Mouse (Mus musculus) WW6 (cell line): ENCODE results near the gene Ppp4r1.

Experiments
- DNase-seq: peaks from one replicate; pipeline ENCODE4 v3.0.0-alpha.2; 2013; ENCODE audit warnings: low read depth, low spot score

The Ppp4r1 gene

DNA sequence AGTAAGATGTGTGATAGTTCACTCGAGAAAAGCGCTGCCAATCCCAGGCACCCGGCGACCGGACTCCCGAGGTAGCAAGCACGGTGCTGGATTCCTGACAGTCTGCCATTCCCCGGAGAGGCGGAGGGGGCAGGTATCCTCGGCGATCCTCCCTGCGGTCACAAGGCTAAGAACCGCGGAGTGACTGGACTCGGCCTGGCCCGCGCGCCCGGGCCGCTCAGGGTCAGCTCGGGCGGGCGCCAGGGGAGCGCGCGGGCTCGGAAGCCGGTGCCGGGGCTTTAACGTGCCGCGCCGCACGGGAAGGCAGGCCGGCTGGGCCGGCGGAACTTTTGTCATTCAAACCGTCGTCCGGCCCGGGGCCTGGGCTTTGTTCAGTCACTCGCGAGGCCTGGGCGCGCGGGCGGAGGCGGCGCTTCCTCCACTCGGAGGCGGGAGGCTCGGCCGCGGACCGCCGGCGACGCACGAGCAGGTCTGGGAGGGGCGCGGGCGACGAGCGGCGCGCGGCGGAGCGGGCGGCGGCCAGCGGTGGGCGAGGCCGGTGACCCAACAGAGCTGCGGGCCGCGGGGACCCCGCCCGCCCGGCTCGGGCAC lies at the start of gene Ppp4r1:
Ppp4r1 (plus strand) TSS at position 23 of the 591 bp plus-strand sequence.
- DNase-seq, result no peak

DNA sequence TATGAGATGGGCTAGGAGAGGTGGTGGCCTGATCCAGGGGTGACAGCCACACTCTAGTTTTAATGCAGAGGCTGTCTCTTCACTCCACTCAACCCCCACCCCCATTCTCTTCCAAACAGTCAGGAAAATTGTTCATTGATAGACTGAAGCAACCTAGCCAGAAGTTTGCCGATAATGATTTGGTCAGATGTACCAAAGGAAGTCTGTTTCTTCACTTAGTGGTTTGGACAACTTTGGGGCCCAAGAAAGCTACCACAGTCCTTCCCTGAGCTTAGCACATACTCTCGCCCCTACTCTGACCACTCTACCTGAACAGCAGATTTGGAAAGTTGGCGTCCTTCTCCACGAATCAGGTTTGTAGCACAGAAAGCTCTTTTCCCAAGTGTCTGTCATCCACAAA lies 49.7 kb upstream of the Ppp4r1 start:
- DNase-seq, result no peak

DNA sequence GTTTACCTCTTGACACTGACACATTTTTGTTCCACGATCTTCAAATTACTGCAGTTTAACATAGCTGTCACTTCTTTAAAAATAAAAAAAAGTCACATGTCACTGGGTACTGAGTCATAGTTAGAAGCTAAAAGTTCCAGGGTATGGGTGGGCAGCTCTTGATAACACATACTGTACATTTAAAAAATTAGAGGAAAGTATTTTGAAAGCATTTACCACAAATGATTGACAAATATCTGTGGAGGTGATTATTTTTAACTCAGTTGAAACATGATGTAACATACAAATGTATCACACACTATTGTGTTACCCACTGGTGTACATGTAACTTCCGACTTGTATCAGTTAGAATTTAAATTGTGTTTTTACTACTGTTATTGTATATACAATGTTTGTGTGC lies 47.3 kb upstream of the Ppp4r1 start:
- DNase-seq, result no peak

DNA sequence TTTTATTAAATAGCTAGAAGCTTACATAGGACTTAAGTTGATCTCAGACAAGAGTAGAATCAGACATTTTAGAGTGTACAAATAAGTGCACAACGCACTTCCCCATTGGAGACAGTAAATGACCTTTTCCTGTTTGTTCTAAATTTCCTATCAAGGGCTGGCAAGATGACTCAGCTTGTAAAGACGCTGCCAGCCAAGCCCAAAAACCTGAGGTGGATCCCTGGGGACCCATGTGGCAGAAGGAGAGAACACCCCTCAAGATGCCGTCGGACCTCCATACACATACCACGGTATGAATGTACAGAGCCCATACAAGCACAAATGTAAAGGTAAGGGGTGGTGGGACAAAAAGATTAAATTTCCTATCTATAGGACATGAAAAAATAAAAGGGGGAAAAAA lies 45.2 kb upstream of the Ppp4r1 start:
- no peak for DNase-seq

DNA sequence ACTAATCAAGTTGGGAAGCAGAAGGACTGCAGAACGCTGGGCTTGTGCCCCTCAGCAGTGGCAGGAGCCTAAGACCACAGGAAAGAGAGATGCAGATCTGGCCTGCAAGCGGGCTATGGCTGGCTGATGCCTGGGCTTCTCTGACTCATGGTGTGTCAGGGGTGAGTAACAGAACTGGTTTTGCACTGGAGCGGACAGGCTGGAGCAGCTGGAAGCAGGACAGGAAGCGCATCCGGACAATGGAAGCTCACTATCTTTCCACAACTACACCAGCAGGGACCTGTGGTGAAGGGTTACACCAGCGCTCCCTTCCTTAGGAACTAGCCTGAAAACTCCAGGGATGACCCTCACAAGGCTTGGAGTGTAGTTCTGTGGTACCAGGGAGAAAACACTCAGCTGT lies 44.8 kb upstream of the Ppp4r1 start:
- no peak for DNase-seq

DNA sequence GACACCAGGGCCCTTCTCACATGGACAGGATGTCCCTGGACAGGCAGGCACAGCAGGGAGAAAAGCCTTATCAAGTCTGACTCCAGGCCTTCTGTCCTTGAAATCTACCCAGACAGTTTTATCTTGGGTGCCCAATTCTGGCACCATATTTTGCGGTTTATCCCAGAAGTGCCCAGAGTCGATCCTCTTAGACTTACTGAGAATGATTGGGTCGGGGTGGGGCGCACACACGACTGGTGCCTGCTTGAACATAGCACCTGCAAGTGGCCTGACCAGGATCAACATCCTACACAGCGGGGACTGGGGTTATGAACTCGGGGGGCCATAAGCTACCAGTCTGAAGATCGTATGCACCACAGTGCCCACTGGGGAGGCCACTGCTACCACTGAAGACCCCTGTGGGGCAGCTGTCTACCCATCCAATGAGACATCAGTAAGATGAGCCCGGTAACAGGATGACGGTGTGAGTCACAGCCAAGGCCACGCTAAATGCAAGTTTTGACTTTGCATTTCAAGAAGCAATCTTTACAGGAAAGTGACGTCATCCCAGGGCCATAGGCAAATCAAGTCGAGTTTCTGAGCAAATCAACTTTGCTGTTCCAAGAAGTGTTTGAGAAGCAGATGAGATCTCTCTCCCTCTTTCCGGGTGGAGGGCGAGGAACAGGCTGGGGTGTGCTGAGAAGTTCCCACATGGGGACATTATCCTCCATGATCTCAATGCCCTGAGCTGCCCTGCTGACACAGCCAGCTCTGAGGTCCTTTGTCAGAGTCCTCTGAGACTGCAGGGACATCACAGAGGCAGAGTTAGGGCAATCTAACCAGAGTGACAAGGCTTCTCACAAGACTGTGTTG lies 42.3 kb upstream of the Ppp4r1 start:
- no peak for DNase-seq

DNA sequence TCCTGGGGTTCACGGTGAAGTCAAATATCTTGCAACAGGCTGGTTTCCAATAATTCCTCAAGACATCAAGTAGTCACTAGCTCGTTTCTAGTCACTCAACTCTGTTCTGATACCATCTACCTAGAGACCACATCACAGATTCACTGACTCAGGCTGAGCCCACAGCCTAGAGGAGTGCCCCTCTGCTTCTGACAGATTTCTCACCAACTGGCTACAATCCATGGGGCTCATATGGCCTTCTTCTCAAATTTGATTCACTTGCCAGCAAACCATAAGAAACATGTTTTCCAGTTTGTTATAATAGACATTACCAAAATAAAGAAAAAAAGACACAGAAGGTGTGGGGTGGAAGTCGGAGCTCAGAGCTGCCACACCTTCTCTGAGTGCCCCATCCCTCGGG lies 40.8 kb upstream of the Ppp4r1 start:
- no peak for DNase-seq

DNA sequence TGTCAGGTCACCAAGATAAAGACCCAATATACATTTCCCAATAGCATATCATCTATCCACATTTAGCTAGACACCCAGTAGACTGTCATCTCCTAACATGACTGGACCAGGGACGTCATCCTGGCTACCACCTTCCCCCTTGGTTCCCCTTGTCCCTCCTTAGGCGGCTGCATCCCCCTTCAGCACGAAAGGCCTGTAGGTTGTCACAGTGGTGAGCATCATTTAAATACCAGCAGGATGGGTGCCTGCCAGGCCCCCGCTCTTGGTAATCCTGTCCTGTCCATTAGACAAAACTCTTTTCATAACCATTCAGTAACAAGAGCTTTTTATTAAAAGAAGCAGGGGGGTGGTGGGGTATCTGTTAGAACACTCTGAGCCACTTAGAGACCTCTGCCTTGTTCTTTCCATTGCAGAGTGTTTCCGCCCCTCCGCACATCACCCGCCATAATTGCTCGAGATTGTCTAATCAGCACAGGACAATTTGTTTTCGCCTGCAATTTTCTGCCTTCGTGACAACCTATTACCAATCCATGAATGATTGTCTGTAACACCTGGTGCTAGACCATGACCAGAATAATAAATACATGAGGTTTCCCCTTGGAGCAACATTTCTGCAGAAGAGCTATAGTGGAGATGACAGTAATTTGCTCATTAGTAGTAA lies 40.0 kb upstream of the Ppp4r1 start:
- DNase-seq, result no peak

DNA sequence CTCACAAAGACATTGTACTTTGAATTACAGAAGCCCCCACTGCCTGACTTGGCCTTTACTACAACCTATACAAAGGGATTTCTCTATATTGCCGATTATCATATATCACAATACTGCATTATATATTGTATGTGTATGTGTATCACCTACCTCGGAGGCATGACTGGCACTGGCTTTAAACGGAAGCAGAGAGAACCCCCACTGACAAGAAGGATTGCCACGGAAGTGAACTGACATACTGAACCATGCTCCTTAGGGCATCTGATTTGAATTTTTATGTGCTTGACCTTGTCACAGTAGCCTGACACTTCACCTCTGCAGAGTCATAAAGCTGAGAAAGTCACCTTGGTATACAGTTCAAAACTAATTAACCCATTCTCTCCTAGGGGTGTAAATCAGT lies 39.4 kb upstream of the Ppp4r1 start:
- DNase-seq, result no peak

DNA sequence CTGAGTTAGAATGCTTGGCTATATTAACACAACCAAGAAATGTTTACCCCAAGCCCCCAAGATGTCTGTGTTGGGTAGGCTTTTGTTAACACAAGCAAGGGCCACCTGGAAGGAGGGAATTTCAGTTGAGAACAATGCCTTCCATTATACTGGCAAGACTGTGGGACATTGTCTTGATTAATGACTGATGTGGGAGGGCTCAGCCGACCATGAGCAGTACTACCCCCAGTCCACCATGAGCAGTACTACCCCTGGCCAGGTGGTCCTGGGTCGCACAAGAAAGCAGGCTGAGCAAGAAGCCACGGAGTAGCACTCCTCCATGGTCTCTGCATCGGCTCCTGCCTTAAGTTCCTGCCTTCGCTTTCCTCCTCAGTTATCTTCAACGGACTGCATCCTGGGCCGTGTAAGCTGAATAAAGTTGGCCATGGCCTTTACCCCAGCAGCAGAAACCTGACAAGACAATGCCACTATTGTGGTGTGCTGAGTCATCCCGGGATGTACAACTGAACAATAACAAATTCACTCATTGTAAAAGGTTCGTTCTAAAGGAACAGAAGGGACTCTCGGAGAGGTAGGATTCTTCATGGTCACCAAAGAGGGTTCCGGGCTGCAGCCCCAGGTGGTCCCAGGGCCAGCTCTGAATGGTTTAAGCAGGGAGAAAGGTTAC lies 38.6 kb upstream of the Ppp4r1 start:
- no peak for DNase-seq

DNA sequence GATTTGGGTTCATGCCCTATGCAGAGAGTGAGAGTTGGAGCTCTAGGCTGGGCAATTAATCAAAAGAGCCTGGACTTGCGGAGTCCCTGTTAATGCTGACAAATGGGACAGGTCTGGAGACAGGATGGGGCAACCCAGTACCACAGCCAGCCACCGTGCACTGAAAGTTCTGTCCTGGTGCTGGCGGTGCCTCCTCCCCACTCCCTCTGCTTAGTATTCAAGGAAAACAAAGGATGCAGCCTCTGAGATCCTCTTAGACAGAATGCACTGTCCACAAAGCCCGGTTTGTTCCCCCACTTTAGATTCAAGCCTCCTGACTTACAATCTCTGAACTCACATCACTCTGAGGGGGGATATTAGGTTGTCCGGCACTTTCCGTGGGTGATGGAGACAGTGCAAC lies 36.1 kb upstream of the Ppp4r1 start:
- DNase-seq, result no peak

DNA sequence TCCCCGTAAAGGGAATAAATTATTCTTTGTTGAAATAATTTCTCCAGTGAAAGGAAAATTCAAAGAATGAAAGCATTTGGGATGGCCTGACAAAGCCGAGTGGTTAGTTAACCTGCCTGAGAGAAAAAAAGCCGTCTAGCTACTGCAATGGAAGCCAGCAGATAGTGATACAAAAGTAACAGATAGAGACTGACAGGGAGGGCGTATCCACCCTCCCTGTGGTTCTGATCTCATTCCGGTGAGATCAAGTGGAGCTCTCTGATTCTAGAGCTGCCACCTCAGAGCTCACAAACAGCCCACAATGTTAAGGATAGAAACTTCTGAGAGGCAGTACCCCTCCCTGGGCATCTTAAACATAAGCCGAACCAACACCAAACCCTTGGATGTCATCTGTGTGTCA lies 33.4 kb upstream of the Ppp4r1 start:
- no peak for DNase-seq

DNA sequence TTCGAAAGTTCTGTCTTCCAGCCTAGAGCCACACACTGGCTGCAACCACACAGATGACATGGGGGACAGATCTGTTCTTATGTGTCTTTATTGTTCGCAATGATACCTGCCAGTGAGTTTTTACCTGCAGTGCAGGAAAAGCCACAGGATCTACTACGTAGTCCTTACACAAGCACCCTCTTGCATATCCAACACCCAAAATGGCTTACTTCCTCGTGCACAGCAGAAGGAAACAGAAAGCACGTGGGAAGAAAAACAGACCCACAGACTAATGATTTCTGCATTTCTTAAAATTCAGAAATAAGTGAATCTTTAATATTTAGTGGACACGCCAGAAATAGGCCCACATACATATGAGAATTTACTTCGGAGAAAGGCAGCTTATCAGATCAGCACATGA lies 32.6 kb upstream of the Ppp4r1 start:
- no peak for DNase-seq

DNA sequence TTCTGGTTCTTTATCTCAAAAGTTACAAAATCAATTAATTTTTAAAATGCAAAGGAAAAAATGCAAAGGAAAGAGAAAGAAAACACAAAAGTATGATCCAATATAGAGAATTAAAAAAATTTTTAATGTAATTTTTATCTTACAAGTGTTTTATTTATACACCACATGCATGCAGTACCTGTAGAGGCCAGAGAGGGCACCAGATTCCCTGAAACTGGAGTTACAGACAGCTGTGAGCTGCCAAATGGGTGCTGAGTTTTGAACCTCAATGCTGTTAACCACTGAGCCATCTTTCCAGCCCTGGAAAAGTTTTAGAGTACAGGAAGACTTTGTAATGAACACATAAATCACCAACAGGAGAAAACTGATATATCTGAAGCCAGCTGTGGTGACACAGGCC lies 32.1 kb upstream of the Ppp4r1 start:
- DNase-seq, result no peak

DNA sequence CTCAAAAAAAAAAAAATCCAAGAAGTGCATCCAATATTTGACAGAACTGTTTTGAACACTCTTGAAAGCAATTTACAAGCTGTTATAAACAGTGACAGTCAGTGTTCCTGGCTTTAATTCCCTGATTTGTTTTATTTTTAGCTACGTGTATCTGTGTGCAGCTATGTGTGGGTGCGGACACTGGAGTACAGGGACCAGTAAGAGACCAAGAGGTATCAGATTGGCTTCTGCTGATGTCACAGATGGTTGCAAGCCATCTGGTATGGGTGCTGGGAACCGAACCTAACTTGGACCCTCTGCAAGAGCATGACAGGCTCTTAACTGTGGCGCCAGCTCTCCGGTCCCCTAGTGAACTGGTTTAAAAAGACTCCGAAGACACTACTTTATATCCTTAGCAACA lies 29.2 kb upstream of the Ppp4r1 start:
- no peak for DNase-seq

DNA sequence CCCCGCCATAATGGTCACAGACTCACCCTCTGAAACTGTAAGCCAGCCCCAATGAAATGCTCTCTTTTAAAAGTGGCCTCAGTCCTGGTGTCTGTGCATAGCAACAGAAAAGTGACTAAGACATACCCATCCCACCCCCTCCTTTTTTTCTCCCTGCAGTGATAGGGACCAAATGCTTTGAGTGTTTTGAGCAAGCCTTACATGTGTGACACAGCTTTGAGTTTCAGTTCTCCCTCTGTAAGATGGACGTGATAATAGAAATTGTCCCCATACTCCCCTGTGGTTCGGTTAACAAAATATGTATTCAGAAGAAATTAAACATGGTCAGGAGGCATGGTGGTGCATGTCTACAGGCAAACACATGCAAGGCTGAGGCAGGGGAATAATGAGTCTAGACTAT lies 26.5 kb upstream of the Ppp4r1 start:
- DNase-seq, result no peak

DNA sequence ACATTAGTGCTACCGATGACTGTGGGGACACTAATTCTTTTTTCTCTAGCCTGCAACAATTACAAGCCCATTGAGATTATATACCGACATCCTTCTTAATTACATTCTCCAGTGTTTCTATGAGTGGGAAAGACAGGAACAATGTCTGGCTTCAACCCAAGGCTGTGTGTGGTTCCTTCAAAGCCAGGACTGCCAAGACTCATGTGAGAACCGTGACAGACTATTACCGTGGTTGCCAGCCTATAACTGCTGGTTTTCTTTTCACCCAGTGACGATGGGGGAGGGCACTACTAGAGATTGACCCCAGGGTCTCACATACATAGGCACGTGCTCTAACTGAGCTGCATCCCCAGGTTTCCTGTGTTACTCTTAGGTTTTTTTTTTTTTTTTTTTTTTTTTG lies 25.2 kb upstream of the Ppp4r1 start:
- no peak for DNase-seq

DNA sequence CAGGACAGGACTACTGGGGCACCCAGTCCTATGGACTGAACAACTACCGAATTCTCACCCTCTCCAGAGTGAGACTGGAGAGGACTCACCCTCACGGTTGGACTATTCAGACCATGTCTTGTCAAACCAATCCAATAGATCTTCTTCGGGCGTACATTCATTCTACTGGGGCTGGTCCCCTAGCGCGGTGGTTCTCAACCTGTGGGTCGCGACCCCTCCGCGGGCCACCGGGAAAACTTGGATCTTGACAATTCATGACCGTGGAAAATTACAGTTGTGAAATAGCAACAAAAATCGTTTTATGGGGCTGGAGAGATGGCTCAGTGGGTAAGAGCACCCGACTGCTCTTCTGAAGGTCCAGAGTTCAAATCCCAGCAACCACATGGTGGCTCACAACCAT lies 19.2 kb upstream of the Ppp4r1 start:
- no peak for DNase-seq

DNA sequence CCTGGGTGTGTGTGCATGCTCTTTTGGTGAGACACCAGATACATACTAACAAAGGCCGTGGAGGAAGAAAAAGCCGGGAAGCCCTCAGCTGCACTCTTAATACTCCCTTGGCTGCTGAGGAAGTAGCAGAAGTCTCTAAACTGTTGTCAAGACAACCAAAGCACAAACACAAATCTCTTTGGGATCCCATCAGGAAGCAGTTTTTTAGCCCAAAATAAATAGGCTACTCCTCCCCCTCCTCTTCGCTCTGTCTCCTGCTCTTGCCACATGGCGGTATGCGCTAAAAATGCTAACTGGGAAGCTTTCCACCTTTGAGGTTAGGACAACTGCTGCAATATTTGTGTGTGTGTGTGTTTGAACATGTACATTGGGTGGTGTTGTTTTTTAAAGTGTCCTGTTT lies 13.9 kb upstream of the Ppp4r1 start:
- DNase-seq, result no peak

DNA sequence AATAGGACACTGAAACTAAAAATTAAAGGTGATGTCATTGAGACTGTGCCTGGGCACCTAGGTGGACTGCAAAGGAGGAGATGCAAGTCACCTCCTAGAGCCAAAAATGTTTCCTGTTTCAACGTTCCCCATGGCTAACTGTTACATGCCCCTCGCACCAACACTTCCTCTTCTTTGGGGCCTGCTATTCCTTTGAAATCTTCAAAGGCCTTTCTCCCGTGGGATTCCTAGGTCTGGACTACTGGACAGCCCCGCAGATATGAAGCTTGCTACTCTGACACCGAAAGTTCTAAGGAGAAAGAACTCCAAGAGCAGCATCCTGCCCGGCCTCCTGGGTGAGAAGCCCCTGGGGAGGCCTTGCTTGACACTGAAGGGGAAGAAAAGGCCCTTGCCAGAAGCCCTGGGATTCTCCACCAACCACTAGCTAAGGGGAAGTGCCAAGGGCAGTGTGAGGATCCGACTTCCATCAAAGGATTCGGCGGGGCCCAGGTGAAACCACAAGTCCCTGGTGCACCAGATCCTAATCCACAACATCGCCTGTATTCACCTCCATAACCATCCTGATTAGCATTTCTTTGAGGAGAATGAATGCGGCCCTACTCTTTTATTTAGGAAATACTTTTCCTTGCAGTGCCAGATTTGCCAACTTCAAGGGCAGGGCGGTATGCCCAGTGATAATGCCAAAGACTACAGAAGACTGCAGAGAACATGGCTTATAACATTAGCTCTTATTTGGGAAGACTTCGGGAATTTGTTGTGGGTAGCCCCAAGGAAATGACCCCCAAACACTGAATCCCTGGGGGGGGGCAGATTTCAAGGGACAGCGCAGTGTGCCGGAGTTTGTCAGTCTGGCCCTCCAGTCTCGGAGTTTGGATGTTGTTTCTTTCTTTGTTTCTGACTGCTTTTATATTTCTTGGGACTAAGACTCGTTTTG lies 11.1 kb upstream of the Ppp4r1 start:
- no peak for DNase-seq
